20 mouse cellular contexts compared by ENCODE assay signal in the genomic region with DNA sequence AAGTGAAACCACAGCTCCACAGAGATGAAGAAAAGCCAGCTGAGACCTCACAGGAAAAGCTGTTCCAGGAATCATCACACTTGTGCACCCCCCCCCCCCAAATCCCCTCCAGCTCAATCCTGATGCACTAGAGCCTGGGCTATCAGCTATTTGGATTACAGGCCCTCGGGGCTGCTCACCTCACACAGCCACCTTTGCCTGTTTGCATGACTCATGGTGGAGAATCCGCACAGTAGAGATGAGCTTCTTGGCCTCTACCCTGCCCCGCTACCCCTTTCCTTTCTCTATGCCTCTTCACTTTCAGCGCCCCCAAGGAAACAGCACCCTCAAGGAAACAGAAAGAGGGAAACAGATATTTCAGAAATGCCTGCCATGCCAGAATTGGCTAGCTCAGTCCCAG.
A peak's percentile ranks its signal among the peaks of the same experiment; 100 is the strongest.
DNase-seq lines count a peak whose midpoint lies in the region; ATAC-seq and TF ChIP-seq lines count a peak whose summit lies in the region.
"Had no signal": no experiment of that assay in that cellular context is flagged by ENCODE, and none has a peak within 500 bp of the region (broad histone marks: within the 10 kb centered on the region; RNA-seq: fewer than 3 reads in every experiment).

No protein-coding gene starts in this region.

- ATAC-seq in limb, embryonic 13.5 days (ENCODE audit: low FRiP score, low read depth), result no peak
- ATAC-seq in Patski, result peak; percentile 36
- ATAC-seq in embryonic facial prominence, embryonic 13.5 days (ENCODE audit: insufficient number of reproducible peaks, insufficient read depth, low FRiP score, low TSS enrichment, low read depth), result no peak
- no peak for ATAC-seq in limb, embryonic 15.5 days (ENCODE audit: insufficient number of reproducible peaks, low FRiP score, low TSS enrichment, low read depth)
- ATAC-seq in frontal cortex, adult (ENCODE audit: low TSS enrichment), result no peak
- ATAC-seq: activated CD4-positive, CD25-positive, alpha-beta regulatory T cell, adult 4 months; forebrain, embryonic 15.5 days; hindbrain, embryonic 16.5 days had no signal

- H3K9me3 ChIP-seq in limb, embryonic 13.5 days, result no peaks in the 10 kb centered on the region
- H3K9me3 ChIP-seq in limb, embryonic 10.5 days (replicated peaks), result no peaks in the 10 kb centered on the region
- H3K9me3 ChIP-seq in embryonic facial prominence, embryonic 13.5 days, result no peaks in the 10 kb centered on the region
- no peaks in the 10 kb centered on the region for H3K9me3 ChIP-seq in limb, embryonic 15.5 days
- H3K9me3 ChIP-seq: forebrain, embryonic 15.5 days; G1E; hindbrain, embryonic 12.5 days had no signal

- H3K9ac ChIP-seq in limb, embryonic 13.5 days, result no peak overlapping the region
- no peak overlapping the region for H3K9ac ChIP-seq in embryonic facial prominence, embryonic 13.5 days
- no peak overlapping the region for H3K9ac ChIP-seq in limb, embryonic 15.5 days
- H3K9ac ChIP-seq: forebrain, embryonic 15.5 days; hindbrain, embryonic 12.5 days had no signal

- no peaks in the 10 kb centered on the region for H3K27me3 ChIP-seq in limb, embryonic 13.5 days
- H3K27me3 ChIP-seq in limb, embryonic 10.5 days (ENCODE audit: low read depth, poor library complexity, severe bottlenecking), result no peaks in the 10 kb centered on the region
- no peaks in the 10 kb centered on the region for H3K27me3 ChIP-seq in Patski
- no peaks in the 10 kb centered on the region for H3K27me3 ChIP-seq in embryonic facial prominence, embryonic 13.5 days
- H3K27me3 ChIP-seq in limb, embryonic 15.5 days, result no peaks in the 10 kb centered on the region
- H3K27me3 ChIP-seq: hindbrain, embryonic 12.5 days had no signal

- peak overlapping the region; percentile 52; the same call in 1 of the 2 replicates for H3K27ac ChIP-seq in limb, embryonic 13.5 days
- no peak overlapping the region for H3K27ac ChIP-seq in limb, embryonic 10.5 days
- H3K27ac ChIP-seq in embryonic facial prominence, embryonic 13.5 days, result peak overlapping the region; percentile 35; the same call in 1 of the 2 replicates
- peak overlapping the region; percentile 44; the same call in 1 of the 2 replicates for H3K27ac ChIP-seq in limb, embryonic 15.5 days
- H3K27ac ChIP-seq: forebrain, embryonic 15.5 days; hindbrain, embryonic 12.5 days had no signal

- H3K4me2 ChIP-seq in limb, embryonic 13.5 days (replicated peaks), result no peak overlapping the region; the same call in 1 of the 2 replicates
- H3K4me2 ChIP-seq in embryonic facial prominence, embryonic 13.5 days, result no peak overlapping the region
- no peak overlapping the region for H3K4me2 ChIP-seq in limb, embryonic 15.5 days
- H3K4me2 ChIP-seq: forebrain, embryonic 15.5 days; hindbrain, embryonic 12.5 days had no signal

- POLR2A ChIA-PET in Patski (lab: Charles Lee), result no interaction called here

- CTCF ChIA-PET in Patski (lab: Charles Lee), result interaction anchor here (0.9 kb wide), 2 partner anchors 17 to 36 kb away, joined by 3 read pairs; no protein-coding TSS in a partner anchor

- H3K4me3 ChIP-seq in limb, embryonic 13.5 days, result no peak overlapping the region
- H3K4me3 ChIP-seq in limb, embryonic 10.5 days, result no peak overlapping the region
- H3K4me3 ChIP-seq in embryonic facial prominence, embryonic 13.5 days, result no peak overlapping the region
- no peak overlapping the region for H3K4me3 ChIP-seq in limb, embryonic 15.5 days
- H3K4me3 ChIP-seq: forebrain, embryonic 15.5 days; hindbrain, embryonic 12.5 days had no signal

- TF ChIP-seq CTCF in Patski (IDR thresholded peaks at IDR 0.05), result no peak

- in situ Hi-C loops in Patski (cut with MboI; ENCODE audit: low pct_unique_long_range_greater_than_20kb), result no loop called here

- peaks cover 79% of the 10 kb centered on the region for H3K4me1 ChIP-seq in limb, embryonic 13.5 days
- H3K4me1 ChIP-seq in limb, embryonic 10.5 days, result peaks cover 62% of the 10 kb centered on the region
- peaks cover 80% of the 10 kb centered on the region for H3K4me1 ChIP-seq in embryonic facial prominence, embryonic 13.5 days
- H3K4me1 ChIP-seq in limb, embryonic 15.5 days, result peaks cover 78% of the 10 kb centered on the region

- no peaks in the 10 kb centered on the region for H3K36me3 ChIP-seq in limb, embryonic 13.5 days
- no peaks in the 10 kb centered on the region for H3K36me3 ChIP-seq in limb, embryonic 10.5 days
- no peaks in the 10 kb centered on the region for H3K36me3 ChIP-seq in embryonic facial prominence, embryonic 13.5 days
- H3K36me3 ChIP-seq in limb, embryonic 15.5 days, result no peaks in the 10 kb centered on the region
- H3K36me3 ChIP-seq: forebrain, embryonic 15.5 days; G1E; hindbrain, embryonic 12.5 days had no signal

- DNase-seq in limb, embryonic 10.5 days (ENCODE audit: low spot score), result no peak
- DNase-seq in Patski (ENCODE audit: low read depth, low spot score), result no peak
- DNase-seq in adrenal gland, postnatal 4 days (ENCODE audit: low spot score in 2 of 2), result no peak
- DNase-seq: adrenal gland, postnatal 14 days; cerebellum, adult 8-10 months; cerebellum, postnatal 14 days; embryo, embryonic 11 days; gastrocnemius, postnatal 25 days; heart, postnatal 10 days; heart, postnatal 4 days; kidney, adult 11 months had no signal

- 84% methylated on average over 4 of the region's 4 CpGs for WGBS in limb, embryonic 13.5 days
- WGBS in limb, embryonic 10.5 days, result 90% methylated on average over 4 of the region's 4 CpGs
- 51% methylated on average over 4 of the region's 4 CpGs for WGBS in embryonic facial prominence, embryonic 13.5 days
- 75% methylated on average over 4 of the region's 4 CpGs for WGBS in limb, embryonic 15.5 days
